Mouse (Mus musculus): ENCODE data around the gene Gm16223. TPM values are rescaled to one million over a fixed set of nuclear protein-coding genes. Genes with fewer than 3 reads are reported as not detected.

Gm16223 gene
- polyA plus RNA-seq, 1 experiment from 2014 or later = not detected

DNA sequence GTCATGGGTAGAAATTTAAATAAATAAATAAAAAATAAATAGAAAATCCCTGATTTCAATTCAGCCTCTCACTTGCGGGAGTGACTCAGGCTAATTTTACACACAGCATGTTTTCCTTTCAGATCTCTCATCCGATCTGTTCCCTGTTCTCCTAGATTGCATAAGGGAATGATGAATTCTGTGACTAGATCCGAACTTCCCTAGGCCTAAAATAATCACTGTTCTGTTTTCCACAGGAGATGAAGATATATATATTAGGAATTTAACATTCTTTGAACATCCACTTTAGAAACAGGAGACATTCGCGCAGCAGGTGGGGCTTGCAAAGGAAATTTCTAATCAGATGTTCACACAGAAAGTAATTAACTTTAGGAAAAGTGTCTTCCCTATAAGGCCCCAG is 171.5 kb downstream of the Gm16223 start:
- H3K9ac ChIP-seq = no peak overlapping the region
- H3K36me3 ChIP-seq = no peaks in the 10 kb centered on the region
- no peaks in the 10 kb centered on the region for H3K9me3 ChIP-seq
- no peaks in the 10 kb centered on the region for H3K4me1 ChIP-seq (replicated peaks)
- H3K4me3 ChIP-seq = no peak overlapping the region
- no peaks in the 10 kb centered on the region for H3K27me3 ChIP-seq
- H3K4me2 ChIP-seq = no peak overlapping the region
- ATAC-seq (ENCODE audit: low read depth) = no peak
- WGBS = 80% methylated on average over 5 of the region's 5 CpGs
- no peak overlapping the region for H3K27ac ChIP-seq (replicated peaks)

DNA sequence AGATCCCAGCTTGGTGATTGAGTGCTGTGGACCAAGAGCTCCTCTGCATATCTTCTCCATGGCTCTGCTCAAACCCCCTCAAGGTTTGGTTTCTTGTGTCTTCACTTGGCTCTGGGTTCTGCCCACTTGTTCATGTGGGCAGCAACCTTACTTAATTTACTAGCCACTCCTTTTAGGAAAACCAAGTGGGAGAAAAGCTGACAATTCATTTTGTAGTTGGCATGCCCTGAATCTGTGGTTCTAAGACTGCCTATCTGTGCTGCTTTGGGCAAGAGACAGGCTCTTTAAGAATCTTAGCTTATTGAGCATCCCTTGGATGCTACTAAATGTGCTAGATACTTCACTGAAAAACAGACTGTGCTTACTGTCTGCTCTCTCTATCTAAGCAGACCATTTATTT is 172.0 kb downstream of the Gm16223 start:
- ATAC-seq (ENCODE audit: low read depth) = no peak
- no peaks in the 10 kb centered on the region for H3K36me3 ChIP-seq
- no peak overlapping the region for H3K4me3 ChIP-seq
- H3K27ac ChIP-seq (replicated peaks) = no peak overlapping the region
- H3K9me3 ChIP-seq = no peaks in the 10 kb centered on the region
- H3K4me1 ChIP-seq (replicated peaks) = no peaks in the 10 kb centered on the region
- H3K4me2 ChIP-seq = no peak overlapping the region
- no peaks in the 10 kb centered on the region for H3K27me3 ChIP-seq
- no peak overlapping the region for H3K9ac ChIP-seq

DNA sequence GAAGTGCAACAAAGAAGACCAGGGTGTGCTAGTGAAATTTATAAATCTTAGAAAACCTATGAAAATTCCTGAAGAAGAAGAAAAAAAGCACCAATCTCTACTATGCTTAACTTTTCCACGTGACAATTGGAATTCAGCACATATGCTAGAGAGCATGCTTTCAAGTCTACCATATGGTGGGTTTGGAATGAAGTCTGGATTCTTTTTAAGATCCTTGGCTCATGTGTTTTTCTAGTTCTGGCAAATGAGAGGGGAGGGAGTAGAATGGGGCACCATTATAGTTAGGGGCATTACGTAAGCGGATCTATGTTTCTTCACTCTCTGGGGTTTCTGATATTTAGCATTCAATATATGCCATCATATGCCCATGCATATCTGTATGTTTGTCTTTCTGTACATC is 182.6 kb downstream of the Gm16223 start:
- 86% methylated on average over 3 of the region's 3 CpGs for WGBS

More for the DNA sequence above, 182.6 kb downstream of the Gm16223 start:
- H3K4me1 ChIP-seq (replicated peaks) = no peaks in the 10 kb centered on the region
- H3K4me2 ChIP-seq = no peak overlapping the region
- no peak overlapping the region for H3K27ac ChIP-seq (replicated peaks)
- no peaks in the 10 kb centered on the region for H3K27me3 ChIP-seq
- no peaks in the 10 kb centered on the region for H3K9me3 ChIP-seq
- H3K36me3 ChIP-seq = no peaks in the 10 kb centered on the region
- ATAC-seq (ENCODE audit: low read depth) = no peak
- no peak overlapping the region for H3K4me3 ChIP-seq
- no peak overlapping the region for H3K9ac ChIP-seq

Other genes with a start within 250 kb of the Gm16223 start
- gene Bod1l, start 223.6 kb upstream of the Gm16223 start, polyA plus RNA-seq (2015; fragmentation: Nextera tagmentation; extraction: Ambion mirVana) = 30.9 and 31.1 TPM in 2 replicates

All from neural tube, embryonic 13.5 days (tissue).